Mouse (Mus musculus) gastrocnemius, adult 8-10 months (tissue): ENCODE measurements around the gene Arhgef39. TPM values are rescaled to one million over a fixed set of nuclear protein-coding genes. Genes with fewer than 3 reads are reported as not detected.

Experiments used
- DNase-seq, 2 experiments: peaks; one replicate each; pipeline ENCODE4 v3.0.0; 2022; ENCODE audit warnings: low spot score in 2 of 2
- total RNA-seq, 4 experiments: library from RNA; stranded (reverse); gene quantifications; 2 replicates each; pipeline ENCODE4 v1.2.4; 2022

The Arhgef39 gene
- not detected for total RNA-seq

DNA sequence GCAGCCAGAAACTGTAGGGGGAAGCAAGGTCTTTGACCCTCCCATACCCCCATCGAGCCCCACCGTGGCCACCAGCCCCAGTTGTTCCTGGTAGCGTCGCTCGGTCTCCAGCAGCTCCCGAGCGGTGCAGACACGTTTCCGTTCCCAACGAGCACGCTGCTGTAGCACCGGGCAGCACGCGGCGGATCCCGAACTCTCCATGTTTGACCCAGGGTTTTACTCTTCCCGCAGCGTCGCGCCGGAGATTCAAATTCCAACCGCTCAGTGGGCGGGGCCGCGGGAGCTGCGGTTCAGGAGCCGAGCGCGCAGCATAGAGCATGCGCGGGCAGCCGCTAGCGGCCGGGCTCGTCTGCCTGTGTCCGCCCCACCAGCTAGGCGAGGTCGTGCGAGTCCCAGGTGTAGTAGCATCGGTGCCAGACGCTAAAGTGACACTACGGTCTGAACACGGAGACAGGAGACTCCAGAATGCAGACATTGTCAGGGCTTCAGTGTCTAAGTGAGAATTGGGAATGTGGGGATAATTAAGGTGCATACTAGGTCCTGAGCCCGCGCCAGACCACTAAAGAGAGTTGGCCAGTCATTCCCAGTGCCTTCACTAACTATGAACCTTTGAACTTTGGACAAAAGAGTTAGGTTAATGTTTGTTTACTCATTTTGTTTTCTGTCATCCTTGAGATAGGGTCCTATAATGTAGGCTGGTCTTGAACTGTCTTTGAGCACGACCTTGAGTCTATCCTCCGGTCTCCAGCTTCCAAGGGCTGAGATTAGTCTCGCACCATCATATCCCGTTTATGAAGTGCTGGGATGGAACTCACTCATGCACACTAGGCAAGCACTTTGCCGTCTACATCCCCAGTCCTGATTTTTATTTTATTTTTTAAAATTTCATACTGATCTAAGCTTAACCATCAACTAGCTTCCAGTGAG is at the start of gene Arhgef39:
Gene Arhgef39, minus strand, starts transcription at position 289 of the 927 bp plus-strand sequence.
- peak; percentile 60 to 77 for DNase-seq

DNA sequence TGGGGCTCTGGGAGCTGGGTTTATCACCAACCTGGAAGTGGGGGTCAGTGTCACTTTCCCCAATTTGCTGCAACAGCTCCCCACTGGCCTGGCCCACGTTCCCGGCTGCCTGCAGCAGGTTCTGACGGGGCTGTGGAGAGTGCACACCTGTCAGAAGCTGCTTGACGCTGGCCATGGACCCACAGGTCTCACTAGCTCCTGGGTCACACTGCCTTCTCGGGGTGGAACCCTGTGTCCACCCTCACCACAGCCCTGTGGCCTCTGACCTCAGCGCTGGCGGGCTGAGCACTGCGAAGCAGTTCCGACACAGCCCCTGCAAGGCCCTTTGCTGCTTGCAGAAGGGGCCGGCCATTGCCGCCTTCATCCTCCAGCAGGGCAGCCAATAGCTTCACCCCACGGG is 49.6 kb upstream of the Arhgef39 start:
- no peak for DNase-seq

DNA sequence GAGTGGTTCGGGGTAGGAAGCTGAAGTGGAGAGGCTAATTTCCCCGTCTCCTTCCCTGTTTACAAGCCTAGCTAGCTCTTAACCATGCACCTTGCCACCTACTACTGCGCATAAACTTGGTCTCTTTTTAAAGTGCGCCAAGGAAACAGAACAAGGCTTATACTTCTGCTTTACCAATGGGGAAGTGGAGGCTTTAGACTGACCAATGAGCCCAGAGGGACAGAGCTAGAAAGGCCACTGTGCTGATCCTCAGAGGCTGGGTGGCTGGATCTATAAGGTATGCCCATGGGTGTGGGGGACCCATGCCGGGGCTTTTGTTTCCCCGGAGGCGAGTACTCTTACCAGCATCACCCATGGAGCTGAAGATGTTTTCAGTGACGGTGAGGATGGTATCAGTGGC is 47.7 kb upstream of the Arhgef39 start:
- DNase-seq, result no peak

DNA sequence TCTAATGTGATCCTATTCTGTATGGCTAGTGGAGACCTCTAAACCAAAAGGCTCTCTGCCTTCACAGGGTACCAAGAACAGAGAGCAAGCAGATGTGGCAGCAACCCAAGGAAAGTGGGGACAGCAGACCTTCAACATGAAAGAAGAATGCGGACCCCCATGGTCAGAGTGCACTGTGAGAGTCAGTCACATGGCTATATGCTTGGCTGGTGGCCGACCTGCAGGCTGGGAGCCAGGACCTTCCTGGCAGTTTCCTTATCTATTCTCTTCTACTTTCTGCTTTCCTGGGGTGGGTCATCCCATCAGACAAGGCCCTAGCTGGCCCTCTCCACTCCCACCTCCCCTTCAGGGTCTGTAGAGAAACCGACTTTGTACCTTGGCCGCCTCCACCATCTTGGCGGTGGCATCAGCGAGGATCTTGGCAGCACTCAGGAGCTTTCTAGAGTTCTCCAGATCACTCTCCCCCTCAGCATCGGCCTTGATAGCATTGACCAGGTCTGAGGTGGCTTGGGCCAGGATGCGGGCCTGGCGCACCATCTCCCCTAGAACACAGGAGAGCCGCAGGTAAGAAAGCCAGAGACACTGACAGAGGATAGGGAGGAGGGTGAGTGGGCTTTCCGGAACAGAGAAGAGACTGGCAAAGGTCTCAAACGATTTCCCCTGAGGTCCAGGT is 47.0 kb upstream of the Arhgef39 start:
- no peak for DNase-seq

DNA sequence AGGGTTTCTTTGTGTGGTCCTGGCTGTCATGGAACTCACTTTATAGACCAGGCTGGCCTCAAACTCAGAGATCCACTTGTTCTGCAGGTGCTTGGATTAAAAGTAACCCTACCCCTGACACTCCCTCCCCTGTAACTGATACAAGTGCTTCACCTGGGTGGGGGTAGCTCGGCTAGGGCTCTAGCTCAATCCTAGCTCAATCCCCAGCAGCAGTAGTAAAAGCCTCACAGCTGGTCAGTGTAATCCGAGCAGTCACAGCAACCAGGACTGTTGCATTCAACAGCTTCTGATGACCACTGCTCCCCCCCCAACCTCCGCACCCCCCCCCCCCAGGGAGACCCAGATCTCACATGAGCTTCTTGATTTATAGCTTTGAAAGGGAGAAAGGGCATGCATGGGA is 42.5 kb upstream of the Arhgef39 start:
- no peak for DNase-seq

DNA sequence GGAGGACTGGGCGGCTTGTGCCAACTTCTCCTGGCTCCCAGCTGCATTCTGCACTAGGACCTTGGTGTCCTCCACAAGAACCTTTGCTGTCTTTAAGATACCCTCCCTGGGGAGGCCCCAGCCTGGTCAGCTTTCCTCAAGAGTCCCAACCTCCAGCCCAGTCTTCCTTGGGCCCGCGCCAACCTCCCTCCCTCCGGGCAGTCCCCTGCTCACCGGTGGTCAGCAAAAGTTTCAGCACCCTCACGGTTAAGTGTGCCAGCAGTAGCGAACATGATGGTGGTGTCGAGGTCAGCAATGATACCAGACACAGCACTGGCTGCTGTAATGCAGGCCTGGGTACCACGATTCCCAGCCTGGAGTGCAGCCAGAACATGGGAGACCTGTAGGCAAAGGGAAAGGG is 36.5 kb upstream of the Arhgef39 start:
- DNase-seq, result no peak

DNA sequence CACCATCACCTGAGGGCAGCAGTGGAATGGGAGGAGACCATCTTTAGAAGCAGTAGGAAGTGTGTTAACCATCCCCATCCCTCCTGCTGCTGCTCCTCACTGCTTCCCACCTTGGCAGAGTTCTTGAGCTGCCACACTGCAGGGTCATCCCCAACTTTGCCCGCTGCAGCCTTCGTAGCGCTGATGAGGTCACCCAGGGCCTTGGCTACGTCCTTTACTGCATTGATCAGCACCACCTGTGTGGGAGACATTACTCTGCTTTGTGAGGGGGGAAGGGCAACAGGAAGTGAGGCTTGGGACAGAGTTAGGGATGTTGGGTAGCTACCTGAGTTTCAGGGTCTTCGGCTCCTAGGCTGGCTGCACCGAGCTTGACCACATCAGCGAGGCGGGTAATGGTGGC is 36.1 kb upstream of the Arhgef39 start:
- DNase-seq, result no peak

DNA sequence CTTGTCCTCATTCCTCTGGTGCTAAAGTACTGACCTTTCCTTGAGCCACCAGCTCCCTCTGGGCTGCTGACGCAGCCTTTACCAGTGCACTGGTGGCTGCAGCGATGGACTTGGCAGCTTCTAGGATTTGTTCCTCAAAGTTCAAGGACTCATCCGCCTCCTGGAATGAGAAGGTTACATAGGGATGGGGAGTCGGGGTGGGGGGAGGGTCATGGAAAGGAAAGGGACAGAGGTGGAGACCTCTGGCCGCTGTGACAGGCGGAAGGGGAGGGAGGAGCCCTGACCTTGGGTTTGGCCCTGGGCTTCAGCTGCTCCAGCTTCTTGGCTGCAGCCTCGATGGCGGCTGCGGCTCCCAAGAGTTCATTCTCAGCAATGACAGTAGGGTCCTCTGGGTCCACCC is 33.8 kb upstream of the Arhgef39 start:
- DNase-seq, result no peak

DNA sequence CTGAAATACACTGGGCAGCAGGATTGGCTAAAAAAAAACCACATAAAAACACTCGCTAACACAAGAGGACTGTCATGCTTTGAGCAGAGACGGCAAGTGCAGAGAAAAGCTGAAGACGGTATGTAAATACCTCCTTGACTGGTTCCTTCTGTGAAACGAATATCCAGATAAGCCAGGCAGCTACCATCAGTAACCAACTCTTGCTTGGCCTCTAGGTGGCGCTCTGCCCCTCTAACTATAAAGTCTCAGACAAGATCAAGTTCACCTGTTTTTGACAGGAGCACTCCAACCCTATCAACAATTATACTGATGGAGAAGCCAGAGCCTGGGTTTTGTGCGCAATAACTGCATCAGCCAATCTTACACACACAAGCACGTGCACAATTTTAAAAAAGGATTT is 31.1 kb upstream of the Arhgef39 start:
- peak; percentile 65 for DNase-seq

DNA sequence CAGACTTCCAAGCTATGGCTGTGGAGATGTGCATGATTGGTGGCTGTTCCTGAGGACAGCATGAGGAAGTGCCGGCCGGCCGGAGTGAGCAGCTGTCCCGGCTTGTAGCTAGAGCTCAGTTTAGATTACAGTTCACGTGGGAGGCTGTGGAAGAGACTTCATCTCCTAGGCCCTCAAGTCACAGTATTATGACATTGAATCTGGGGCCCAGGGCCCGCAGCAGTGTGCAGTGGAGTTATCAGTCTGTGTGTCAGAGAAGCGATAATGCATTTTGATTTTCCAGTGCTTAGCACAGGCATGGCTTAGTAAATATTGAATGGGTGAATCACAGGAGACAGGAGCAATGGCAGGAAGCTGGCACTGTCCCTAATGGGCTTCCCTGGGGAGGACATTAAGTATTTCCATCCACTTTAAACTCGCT is 30.6 kb upstream of the Arhgef39 start:
- DNase-seq, result peak in 1 of 2 experiments; percentile 43

DNA sequence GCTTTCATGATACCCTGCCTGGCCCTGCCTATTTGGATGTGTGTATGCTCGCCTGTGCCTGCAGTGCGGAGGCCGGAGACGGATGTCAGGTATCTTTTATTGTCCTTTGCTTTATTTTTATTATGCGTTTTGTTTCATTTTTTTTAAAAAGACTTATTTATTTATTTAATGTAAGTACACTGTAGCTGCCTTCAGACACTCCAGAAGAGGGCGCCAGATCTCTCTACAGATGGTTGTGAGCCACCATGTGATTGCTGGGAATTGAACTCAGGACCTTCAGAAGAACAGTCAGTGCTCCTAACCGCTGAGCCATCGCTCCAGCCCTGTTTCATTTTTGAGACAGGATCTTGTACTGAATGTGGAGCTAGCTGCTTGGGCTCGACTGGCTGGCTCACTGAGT is 29.0 kb upstream of the Arhgef39 start:
- DNase-seq, result no peak

DNA sequence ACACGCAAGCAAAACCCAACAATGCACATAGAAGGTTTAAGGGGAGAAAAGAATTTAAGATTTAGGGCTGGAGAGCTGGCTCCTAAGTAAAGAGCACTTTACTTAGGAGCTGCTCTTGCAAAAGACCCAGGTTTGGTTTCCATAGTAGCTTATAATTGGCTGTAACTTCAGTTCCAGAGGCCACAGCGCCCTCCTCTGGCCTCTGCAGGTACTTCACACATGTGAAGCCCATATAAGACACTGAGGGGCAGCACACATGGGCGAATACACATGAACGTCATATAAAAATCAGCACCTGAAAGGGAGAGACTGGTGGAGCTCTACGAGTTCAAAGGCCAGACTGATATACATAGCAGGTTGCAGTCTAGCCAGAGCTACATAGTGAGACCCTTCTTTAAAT is 28.4 kb upstream of the Arhgef39 start:
- DNase-seq, result no peak

DNA sequence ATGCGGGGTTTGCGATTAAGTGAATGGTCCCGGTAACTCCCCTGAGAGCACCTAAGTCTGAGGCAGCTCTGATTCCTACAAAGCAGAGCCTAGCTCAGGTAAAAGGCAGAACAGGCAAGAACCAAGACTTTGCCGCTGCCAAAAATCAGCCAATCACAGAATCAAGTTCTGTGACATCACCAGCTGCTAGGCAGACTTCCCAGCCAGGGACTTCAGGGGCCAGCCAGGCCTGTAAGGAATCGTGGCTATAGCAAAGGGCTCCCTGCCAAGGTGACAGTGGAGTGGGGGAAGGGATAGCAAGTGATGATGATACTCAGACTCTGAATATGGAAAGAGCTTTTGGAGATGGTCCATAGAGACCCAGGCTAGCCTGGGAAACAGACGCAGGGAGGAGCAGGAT is 20.5 kb upstream of the Arhgef39 start:
- DNase-seq, result peak; percentile 79 to 82

DNA sequence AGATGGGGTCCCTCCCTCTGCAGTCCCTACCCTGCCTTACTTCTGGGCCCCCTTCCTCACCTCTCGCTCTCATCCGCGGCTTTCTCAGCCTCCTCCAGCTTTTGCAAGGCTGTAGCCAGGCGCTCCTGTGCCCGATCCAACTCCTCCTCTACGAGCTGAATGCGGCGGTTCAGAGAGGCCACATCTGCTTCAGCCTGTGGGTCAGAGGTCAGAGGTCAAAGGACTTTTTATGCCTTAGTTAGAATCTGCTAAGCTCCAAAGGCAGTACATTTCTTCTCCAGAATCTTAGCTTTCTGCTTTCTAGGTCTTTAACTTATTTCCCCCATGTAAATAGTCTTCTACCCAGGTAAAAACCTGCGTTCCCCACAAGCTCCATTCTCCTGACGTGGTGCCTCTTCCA is 20.1 kb upstream of the Arhgef39 start:
- no peak for DNase-seq

DNA sequence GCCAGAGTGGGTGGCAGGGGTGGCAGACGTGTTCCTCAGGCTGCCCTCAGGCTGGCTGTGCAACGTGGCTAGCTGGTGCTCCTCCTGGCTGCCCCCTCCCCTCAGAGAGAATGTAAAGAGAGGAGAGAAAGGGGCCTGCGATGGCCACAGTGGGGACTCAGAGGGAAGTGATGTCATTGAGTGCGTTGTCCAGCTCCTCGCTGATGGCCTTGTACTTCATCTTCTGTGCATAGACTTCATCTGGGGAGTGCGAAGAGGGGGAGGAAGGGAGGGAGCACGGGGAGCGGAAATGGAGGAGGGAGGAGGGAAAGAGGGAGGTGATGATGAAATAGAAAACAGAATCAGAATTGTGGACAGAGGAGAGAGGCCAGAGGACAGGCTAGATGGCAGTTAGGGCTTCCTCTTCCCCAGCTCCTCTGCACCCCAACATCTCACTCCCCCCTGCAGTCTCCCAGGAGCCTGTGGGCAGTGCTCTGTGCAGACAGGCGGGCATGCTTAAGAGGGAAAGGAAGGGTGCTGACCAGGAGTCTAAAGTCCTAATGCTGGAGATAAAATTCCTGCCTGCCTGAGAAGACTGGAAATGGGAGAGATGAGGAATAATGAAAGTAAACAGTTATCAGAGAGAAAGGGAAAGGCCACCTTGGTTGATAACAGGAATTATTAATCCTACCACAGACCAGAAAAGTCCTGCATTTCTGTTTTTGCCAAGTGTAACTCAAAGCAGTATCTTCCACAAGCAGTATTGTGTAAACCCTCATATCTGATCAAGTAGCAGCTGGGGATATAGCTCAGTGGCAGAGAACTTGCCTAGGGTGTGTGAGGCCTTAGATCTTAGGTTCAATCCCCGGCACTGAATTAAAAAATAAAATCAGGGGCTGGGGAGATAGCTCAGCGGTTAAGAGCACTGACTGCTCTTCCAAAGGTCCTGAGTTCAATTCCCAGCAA is 16.5 kb upstream of the Arhgef39 start:
- DNase-seq, result no peak

DNA sequence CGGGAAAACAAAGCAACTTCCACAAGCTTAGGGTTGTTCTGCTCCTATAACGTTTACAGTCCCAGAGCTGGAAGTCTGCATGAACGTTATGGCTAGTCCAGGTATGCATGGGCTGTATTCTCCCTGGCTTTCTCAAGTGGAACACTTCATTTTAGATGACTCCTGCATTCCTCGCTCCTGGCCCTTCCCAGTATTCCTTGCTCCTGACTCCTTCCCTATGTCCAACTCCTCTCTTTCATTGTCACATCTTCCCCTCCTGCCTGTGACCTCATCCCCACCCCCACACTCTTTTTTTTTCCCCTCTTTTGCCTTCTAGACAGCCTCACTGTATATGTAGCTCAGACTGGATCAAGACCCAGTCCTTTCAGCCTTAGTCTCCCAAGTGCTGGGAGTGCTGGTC is 14.3 kb upstream of the Arhgef39 start:
- DNase-seq, result no peak

DNA sequence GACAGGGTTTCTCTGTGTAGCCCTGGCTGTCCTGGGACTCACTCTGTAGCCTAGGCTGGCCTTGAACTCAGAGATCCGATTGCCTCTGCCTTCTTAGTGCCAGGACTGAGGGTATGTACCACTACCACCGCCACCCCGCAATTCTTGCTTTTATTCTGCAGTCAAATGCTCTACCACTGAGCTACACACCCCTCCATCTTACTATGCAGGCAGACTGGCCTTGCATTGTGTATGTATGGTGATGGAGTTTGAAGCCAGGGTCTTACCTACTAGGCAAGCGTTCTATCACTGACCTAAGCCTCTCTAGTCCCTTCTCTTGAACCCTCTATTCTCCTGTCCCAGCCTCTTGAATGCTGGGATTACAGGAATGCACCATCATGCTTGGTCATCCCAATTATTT is 13.8 kb upstream of the Arhgef39 start:
- no peak for DNase-seq

DNA sequence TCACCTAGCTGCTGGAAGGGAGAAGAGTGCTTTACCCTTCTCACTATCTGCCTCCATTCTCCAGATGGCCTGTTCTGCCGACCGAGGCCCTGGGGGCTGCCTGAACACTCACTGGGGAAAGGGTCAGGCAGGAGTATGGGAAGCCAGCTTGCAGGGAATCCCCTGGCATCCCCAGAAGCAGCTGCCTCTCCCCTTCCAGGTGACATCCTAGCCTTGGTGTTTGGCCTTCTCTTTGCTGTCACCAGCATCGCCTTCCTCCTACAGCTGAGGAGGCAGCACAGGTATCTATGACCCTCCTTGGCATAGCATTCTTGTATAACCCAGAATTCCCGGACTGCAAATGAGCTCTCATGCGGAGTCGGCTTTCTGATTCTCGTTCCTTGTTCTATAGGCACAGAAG is 13.2 kb upstream of the Arhgef39 start:
- DNase-seq, result no peak

DNA sequence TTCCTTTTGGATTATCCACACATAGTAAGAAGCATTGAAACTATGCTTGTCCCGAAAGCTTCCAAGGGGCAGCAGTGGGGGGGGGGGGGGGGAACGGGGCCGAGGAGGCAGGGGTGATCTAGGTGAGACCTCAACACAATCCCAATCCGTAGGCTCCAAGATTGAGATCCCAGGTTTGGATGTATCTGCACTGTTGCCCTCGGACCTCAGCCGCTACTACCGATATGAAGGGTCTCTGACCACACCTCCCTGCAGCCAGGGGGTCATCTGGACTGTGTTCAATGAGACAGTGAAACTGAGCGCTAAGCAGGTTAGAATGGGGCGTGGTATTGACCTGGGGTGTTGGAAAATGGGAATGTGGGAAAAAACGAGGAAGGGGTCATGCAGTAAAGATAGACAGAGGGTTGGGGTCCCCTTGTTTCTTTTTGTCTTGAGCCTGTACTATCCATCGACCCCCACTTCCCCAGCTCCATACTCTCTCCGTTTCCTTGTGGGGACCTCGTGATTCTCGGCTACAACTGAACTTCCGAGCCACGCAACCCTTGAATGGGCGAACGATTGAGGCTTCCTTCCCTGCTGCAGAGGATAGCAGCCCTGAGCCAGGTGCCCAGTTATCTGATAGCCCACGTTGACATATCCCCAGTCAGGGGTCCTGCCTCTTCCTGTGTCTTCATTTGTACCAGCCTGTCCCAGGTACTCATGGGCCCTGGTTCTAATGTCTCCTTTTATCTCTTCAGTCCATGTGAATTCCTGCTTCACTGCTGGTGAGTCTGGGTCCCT is 12.4 kb upstream of the Arhgef39 start:
- DNase-seq, result no peak

DNA sequence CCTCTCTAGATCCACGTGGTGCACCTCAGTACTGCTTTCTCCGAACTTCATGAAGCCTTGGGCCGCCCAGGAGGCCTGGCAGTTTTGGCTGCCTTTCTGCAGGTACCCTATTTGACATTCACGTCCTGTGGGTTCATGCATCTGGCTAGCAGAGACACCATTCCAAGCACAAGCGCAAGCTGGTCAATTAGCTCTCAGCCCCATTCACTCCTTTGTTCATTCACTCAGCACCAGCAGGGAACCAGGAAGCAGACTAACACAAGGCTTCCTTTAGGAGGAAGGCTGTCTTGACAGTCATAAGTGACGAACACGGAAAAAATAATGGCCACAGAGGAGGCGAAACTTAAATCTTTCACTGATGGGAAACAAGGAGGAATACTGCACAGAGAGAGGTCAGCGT is 9.6 kb upstream of the Arhgef39 start:
- DNase-seq, result no peak

DNA sequence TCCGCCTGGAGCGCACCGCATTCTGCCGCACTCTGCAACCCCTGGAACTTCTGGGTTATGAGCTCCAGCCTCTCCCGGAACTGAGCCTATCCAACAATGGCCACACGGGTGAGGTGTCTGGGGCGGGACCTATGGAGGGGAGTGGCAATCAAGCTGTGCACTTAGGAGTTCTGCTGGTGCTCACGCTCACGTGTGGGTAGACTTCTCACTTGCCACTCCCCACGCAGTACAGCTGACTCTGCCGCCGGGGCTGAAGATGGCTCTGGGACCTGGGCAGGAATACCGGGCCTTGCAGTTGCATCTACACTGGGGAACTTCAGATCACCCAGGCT is 9.1 kb upstream of the Arhgef39 start:
- DNase-seq, result no peak
